Mouse (Mus musculus): Measurements from ENCODE around the gene Timp3.

Timp3 gene

DNA sequence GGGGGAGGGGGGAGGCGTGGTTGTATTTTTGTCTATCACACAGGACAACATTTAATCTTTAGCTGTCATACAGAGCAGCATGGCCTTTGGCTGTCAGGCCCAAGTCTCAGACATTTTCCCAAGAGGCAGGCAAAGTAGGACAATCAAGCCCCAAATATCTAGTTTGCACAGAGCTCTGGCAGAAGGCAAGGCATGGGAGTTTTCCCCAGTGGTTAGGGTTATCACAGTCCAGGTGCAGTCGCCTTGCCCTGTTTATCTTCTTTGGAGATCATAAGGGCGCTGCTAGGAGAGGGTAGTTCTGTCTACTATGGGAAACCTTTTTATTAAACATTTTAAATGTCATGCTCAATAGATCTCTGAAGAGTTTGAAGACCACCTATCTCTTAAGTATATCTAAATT lies 92.2 kb downstream of the Timp3 start:
- DNase-seq: no peak

GRCm38 (mm10) chr10:86397577-86398346 lies 97.6 kb downstream of the Timp3 start:
- DNase-seq: no peak

DNA sequence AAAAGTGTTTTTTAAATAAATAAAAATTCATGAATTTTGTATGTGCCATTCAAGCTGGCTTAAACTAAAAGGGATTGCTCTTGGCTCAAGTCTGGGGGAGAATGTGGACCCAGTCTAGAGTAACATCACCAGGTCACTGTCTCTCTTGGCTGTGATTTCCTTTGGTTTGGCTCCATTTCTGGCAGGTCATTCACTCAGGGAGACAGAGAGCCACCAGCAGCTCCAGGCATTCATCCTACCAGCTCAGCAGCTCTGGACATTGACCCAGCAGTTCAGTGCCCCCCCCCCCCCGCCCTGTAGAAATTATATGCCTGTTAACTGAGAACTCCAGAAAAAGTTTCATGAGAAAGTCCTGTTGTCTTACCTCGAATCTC lies 98.2 kb downstream of the Timp3 start:
- no peak for DNase-seq
